Mouse (Mus musculus): Measurements from ENCODE around the gene Cox20.
"Not testable (repeated sequence)": the region's sequence is repeated elsewhere in the genome, so short reads cannot be mapped to it uniquely, and the experiment has no call there.

DNA sequence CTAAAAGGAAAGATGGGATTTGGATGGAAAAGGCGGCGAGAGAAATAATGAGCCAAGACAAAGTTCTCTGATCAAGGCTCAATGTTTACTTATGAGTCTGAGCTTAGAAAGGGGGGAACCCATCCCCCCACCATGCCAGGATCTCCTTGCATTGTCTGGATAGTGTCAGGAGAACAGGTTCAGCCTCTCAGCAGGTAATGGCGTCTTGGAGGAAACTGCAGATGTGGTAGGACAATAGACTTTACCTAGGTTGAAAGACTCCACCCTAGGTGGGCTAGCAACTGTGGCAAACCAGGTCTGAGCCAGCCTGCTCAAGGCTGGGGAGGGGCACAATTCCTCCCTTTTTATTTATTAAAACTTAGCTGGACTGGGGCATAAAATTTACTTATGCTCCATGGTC lies 35.6 kb upstream of the Cox20 start:
- not testable (repeated sequence) for TF ChIP-seq CTCF, EP300 (IDR thresholded peaks at IDR 0.05; ENCODE audit: low read depth)
